Mouse (Mus musculus): ENCODE measurements at regions not wholly inside any gene's neighbourhood (a gene's known extent, or its start where the extent isn't known, plus 50 kb on each side); places are given as distances from the start of the nearest gene placed in this dataset.

DNA sequence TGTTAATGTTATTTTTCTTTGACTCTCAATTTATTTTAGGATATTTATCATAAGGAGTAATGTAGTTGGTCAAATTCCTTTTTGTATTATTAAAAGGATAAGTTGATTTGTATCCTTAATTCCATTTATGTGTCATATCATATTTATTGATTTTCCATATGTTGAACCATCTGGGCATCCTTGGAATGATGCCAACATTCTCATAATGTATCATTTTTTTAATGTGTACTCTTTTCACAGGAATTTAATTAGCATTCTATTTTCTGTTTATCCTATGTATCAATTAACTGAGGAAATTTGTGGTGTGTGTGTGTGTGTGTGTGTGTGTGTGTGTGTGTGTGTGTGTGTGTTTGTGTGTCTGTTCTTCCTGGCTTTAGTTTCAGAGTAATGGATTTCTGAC is 779.6 kb downstream of the Pcdh7 start:
- peak in 1 of 2 experiments; percentile 1 for DNase-seq (ENCODE audit: extremely low spot score in 1 of 2, low spot score in 1 of 2)

- DNase-seq (ENCODE audit: extremely low spot score in 1 of 2, low spot score in 1 of 2): no peak
Observed at GRCm38 (mm10) chr5:58531601-58532000, 813.8 kb downstream of the Pcdh7 start.

- no peak for DNase-seq (ENCODE audit: extremely low spot score in 1 of 2, low spot score in 1 of 2)
Observed at GRCm38 (mm10) chr5:58556770-58557169, 839.0 kb downstream of the Pcdh7 start.

GRCm38 (mm10) chr5:58559816-58560215 is 842.0 kb downstream of the Pcdh7 start:
- no peak for DNase-seq (ENCODE audit: extremely low spot score in 1 of 2, low spot score in 1 of 2)

GRCm38 (mm10) chr5:58599876-58600275 is 882.1 kb downstream of the Pcdh7 start:
- DNase-seq (ENCODE audit: extremely low spot score in 1 of 2, low spot score in 1 of 2): no peak

- no peak for DNase-seq (ENCODE audit: extremely low spot score in 1 of 2, low spot score in 1 of 2)
Observed at GRCm38 (mm10) chr5:58621527-58621926, 903.8 kb downstream of the Pcdh7 start.
